Mouse (Mus musculus): ENCODE results near the gene Tmem29. TPM values are rescaled to one million over a fixed set of nuclear protein-coding genes. Genes with fewer than 3 reads are reported as not detected.
A peak's percentile ranks its signal among the peaks of the same experiment; 100 is the strongest.
"Not testable (repeated sequence)": the region's sequence is repeated elsewhere in the genome, so short reads cannot be mapped to it uniquely, and the experiment has no call there.

The Tmem29 gene
- 10 to 100 TPM; 34.6 to 37.0 TPM for total RNA-seq (2021)
- long read RNA-seq, experiment 1, transcript Tmem29-212 (3 exons, 1,433 nt): major isoform, 6 of 28 reads
- long read RNA-seq, experiment 1, transcript Tmem29-208 (3 exons, 1,316 nt): major isoform, 6 of 28 reads
- long read RNA-seq, experiment 1, partial matches to known transcripts: 1 of 28 reads
- long read RNA-seq, experiment 1, other reads (novel, unspliced or antisense): 9 of 28 reads
- long read RNA-seq, experiment 2, transcript Tmem29-208 (3 exons, 1,316 nt): major isoform, 7 of 20 reads
- long read RNA-seq, experiment 2, partial matches to known transcripts: 0 of 20 reads
- long read RNA-seq, experiment 2, other reads (novel, unspliced or antisense): 5 of 20 reads

GRCm38 (mm10) chrX:150458766-150459350 is at the start of gene Tmem29:
Tmem29 (minus strand) TSS chrX:150459154.
- DNase-seq (ENCODE audit: low spot score in 2 of 2): peak; percentile 80 to 94
- TF ChIP-seq CTCF (conservative IDR thresholded peaks at IDR 0.05): peak; percentile 82
- Histone ChIP-seq H3K4me3 (peak within 1 kb of the TSS; percentile 61), H3K27ac (peak within 1 kb of the TSS; percentile 95)

- no peak for TF ChIP-seq CTCF (conservative IDR thresholded peaks at IDR 0.05)
- H3K27ac ChIP-seq: no peak overlapping the region
- H3K4me3 ChIP-seq: no peak overlapping the region
- peak in 1 of 2 experiments; percentile 25 for DNase-seq (ENCODE audit: low spot score in 2 of 2)
Observed at GRCm38 (mm10) chrX:150508696-150509095, 49.7 kb upstream of the Tmem29 start.

- H3K4me3 ChIP-seq; H3K27ac ChIP-seq; DNase-seq (ENCODE audit: low spot score in 2 of 2): not testable (repeated sequence)
Observed at GRCm38 (mm10) chrX:150487811-150488210, 28.9 kb upstream of the Tmem29 start.

GRCm38 (mm10) chrX:150486314-150487030 is 27.5 kb upstream of the Tmem29 start:
- DNase-seq (ENCODE audit: low spot score in 2 of 2); H3K27ac ChIP-seq; H3K4me3 ChIP-seq: not testable (repeated sequence)

GRCm38 (mm10) chrX:150477854-150478780 is 19.2 kb upstream of the Tmem29 start:
- TF ChIP-seq CTCF (conservative IDR thresholded peaks at IDR 0.05): peak; percentile 77
- Histone ChIP-seq H3K4me3 (peak overlapping the region; percentile 66), H3K27ac (peak overlapping the region; percentile 100)
- DNase-seq (ENCODE audit: low spot score in 2 of 2): peak; percentile 73 to 93

GRCm38 (mm10) chrX:150471416-150471815 is 12.5 kb upstream of the Tmem29 start:
- DNase-seq (ENCODE audit: low spot score in 2 of 2): no peak
- H3K4me3 ChIP-seq: no peak overlapping the region
- no peak for TF ChIP-seq CTCF (conservative IDR thresholded peaks at IDR 0.05)
- H3K27ac ChIP-seq: no peak overlapping the region

GRCm38 (mm10) chrX:150468266-150468665 is 9.3 kb upstream of the Tmem29 start:
- no peak overlapping the region for H3K27ac ChIP-seq
- DNase-seq (ENCODE audit: low spot score in 2 of 2): no peak
- H3K4me3 ChIP-seq: no peak overlapping the region
- TF ChIP-seq CTCF (conservative IDR thresholded peaks at IDR 0.05): no peak

- H3K27ac ChIP-seq; DNase-seq (ENCODE audit: low spot score in 2 of 2); H3K4me3 ChIP-seq: not testable (repeated sequence)
Observed at GRCm38 (mm10) chrX:150466817-150467216, 7.9 kb upstream of the Tmem29 start.

GRCm38 (mm10) chrX:150460143-150460542 is 1.2 kb upstream of the Tmem29 start:
- DNase-seq (ENCODE audit: low spot score in 2 of 2): no peak
- no peak overlapping the region for H3K27ac ChIP-seq
- TF ChIP-seq CTCF (conservative IDR thresholded peaks at IDR 0.05): no peak
- no peak overlapping the region for H3K4me3 ChIP-seq

- TF ChIP-seq CTCF (conservative IDR thresholded peaks at IDR 0.05): no peak
- H3K27ac ChIP-seq: peak overlapping the region; percentile 95
- H3K4me3 ChIP-seq: peak overlapping the region; percentile 61
- DNase-seq (ENCODE audit: low spot score in 2 of 2): no peak
Observed at GRCm38 (mm10) chrX:150459411-150459927, 515 bp upstream of the Tmem29 start.

GRCm38 (mm10) chrX:150458136-150458535 is 818 bp downstream of the Tmem29 start:
- TF ChIP-seq CTCF (conservative IDR thresholded peaks at IDR 0.05): no peak
- DNase-seq (ENCODE audit: low spot score in 2 of 2): no peak
- H3K27ac ChIP-seq: peak overlapping the region; percentile 95
- peak overlapping the region; percentile 61 for H3K4me3 ChIP-seq
